Mouse (Mus musculus) embryonic fibroblast, embryonic 13.5 days (primary cell): ENCODE results near the gene Cep152.

Source experiments
- CTCF ChIP-seq: IDR thresholded peaks from 2 replicates; pipeline ENCODE4 v1.5.1; 2011; ENCODE audit warnings: mild to moderate bottlenecking, control low read depth, low read length, moderate library complexity, borderline replicate concordance; ENCODE audit not compliant: insufficient read depth
- POLR2A ChIP-seq: IDR thresholded peaks from 2 replicates; pipeline ENCODE4 v1.6.1; 2011; ENCODE audit warnings: low read depth, mild to moderate bottlenecking, control low read depth, low read length, moderate library complexity

DNA sequence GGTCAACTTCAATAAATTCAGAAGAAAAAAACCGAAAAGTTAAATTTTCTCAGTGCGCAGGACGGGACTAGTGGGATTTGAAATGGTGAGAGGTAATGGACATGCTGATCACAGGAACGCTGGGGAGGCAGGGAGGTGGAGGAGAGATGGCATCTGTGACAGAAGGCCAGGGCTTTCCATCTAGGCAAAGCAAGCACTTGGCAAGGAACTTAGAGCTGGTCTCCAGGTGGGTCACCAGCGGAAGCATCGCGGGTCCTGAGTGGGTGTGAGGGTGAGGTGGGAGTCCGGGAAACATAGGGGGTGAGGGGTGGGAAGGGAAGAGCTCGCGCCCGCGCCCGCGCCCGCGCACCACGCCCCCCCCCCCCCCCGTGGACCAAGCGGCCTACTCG lies 47.6 kb upstream of the Cep152 start:
- TF ChIP-seq CTCF (no peak), POLR2A (no peak)
